Mouse (Mus musculus) ovary, postnatal 36 days (tissue): ENCODE results near the gene Hpcal4.

Experiments used
- DNase-seq: peaks from one replicate; pipeline ENCODE4 v3.0.0; 2022; ENCODE audit warnings: low spot score, mixed read lengths

Gene Hpcal4

GRCm38 (mm10) chr4:123239361-123240203 lies 56.6 kb downstream of the Hpcal4 start:
- peak; percentile 78 for DNase-seq
